13 mouse cellular contexts compared by ENCODE assay signal in the genomic region with DNA sequence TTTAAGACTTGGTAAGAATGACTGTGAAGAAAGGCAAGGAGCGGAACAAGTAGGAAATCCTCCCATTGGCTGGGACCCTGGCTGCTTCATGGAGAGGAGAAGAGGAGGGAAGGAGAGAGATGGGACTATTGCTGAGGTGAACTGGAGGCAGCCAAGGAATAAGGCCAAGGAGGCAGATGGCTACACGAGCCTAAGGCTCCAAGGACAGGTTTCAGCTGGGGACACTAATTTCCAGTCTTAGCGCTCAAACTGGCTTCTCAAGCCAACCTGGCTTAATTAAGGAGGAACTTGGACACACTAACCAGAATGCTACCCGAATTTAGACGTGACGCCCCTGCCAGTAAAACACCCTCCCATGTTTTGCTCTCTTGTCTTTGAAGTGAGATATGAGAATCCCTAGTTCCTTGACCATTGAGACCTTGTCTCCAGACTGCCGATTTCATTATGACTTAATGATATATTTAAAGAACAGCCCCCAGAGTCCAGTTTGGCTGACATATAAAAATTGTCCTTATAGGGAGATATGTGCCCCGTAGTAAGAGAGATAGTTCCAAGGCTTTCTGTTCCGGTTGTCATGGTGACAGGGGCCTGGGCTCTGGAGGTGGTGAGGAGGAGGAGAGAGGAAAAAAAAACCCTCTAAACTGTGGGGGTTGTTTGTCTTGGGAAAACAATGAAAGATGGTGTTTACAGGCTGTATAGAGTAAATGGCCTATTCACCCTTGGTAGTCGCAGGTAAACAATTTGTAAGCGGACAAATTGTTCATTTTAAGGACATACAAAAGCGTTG. TPM values are rescaled to one million over a fixed set of nuclear protein-coding genes. Genes with fewer than 3 reads are reported as not detected.
DNase-seq lines count a peak whose midpoint lies in the region; ATAC-seq lines count a peak whose summit lies in the region.
"Had no signal": no experiment of that assay in that cellular context is flagged by ENCODE, and none has a peak within 500 bp of the region (broad histone marks: within the 10 kb centered on the region; RNA-seq: fewer than 3 reads in every experiment).

No protein-coding gene starts in this region.

- no peak overlapping the region for H3K4me3 ChIP-seq in kidney, embryonic 14.5 days (ENCODE audit: low read length)
- H3K4me3 ChIP-seq: neural tube, embryonic 15.5 days had no signal

- no peaks in the 10 kb centered on the region; the same call in 1 of the 2 replicates for H3K9me3 ChIP-seq in kidney, embryonic 14.5 days (ENCODE audit: control insufficient read depth, low read length)
- H3K9me3 ChIP-seq: G1E; neural tube, embryonic 15.5 days had no signal

- 0 out of 2 replicates have a peak, but pooled peaks have one; percentile 49 for ATAC-seq in cerebellum, adult (ENCODE audit: insufficient number of reproducible peaks, low FRiP score, low TSS enrichment)
- ATAC-seq in kidney, embryonic 14.5 days (ENCODE audit: low FRiP score, low TSS enrichment), result no peak
- ATAC-seq: lung, postnatal 0 days had no signal

- no peak overlapping the region for H3K9ac ChIP-seq in kidney, embryonic 14.5 days (ENCODE audit: low read depth, low read length)
- H3K9ac ChIP-seq: neural tube, embryonic 15.5 days had no signal

- H3K27me3 ChIP-seq in kidney, embryonic 14.5 days (ENCODE audit: control insufficient read depth, insufficient read depth, low read length), result no peaks in the 10 kb centered on the region
- H3K27me3 ChIP-seq: neural tube, embryonic 15.5 days had no signal

- 0 out of 2 replicates have a peak, but pooled peaks cover 4% of the 10 kb centered on the region for H3K4me1 ChIP-seq in kidney, embryonic 14.5 days (ENCODE audit: control insufficient read depth, insufficient read depth, low read length)

- DNase-seq in cerebellum, postnatal 4 days (ENCODE audit: low spot score in 2 of 2), result no peak
- DNase-seq in right cerebral cortex, adult 2 months (ENCODE audit: low spot score in 2 of 2), result peak; percentile 54 to 60
- DNase-seq in right cerebral cortex, postnatal 4 days, result no peak
- peak; percentile 48 for DNase-seq in layer of hippocampus, adult 9-11 months
- DNase-seq in retina, embryonic 14.5 days (ENCODE audit: low spot score), result no peak
- DNase-seq in urinary bladder, postnatal 36 days (ENCODE audit: low spot score in 2 of 2), result no peak
- DNase-seq: kidney, adult 11 months; liver had no signal

- H3K27ac ChIP-seq in kidney, embryonic 14.5 days (ENCODE audit: low read depth, low read length), result no peak overlapping the region
- H3K27ac ChIP-seq: neural tube, embryonic 15.5 days had no signal

- WGBS in kidney, embryonic 14.5 days, result 71% methylated on average over 12 of the region's 12 CpGs

- no peaks in the 10 kb centered on the region for H3K36me3 ChIP-seq in kidney, embryonic 14.5 days (ENCODE audit: control insufficient read depth, insufficient read depth, low read length)
- H3K36me3 ChIP-seq: G1E; neural tube, embryonic 15.5 days had no signal

- no peak overlapping the region for H3K4me2 ChIP-seq in kidney, embryonic 14.5 days (replicated peaks; ENCODE audit: low read depth, low read length)
- H3K4me2 ChIP-seq: neural tube, embryonic 15.5 days had no signal

RNA-seq across cellular contexts. Expression of a gene that starts 48.3 kb away (rescaled TPM):
- polyA plus RNA-seq in kidney, embryonic 14.5 days (2014; fragmentation: Nextera tagmentation; extraction: Ambion mirVana), result 29.6 and 44.5 TPM in 2 replicates

Comparison
In these comparisons a context has a peak if more than half of its experiments do, and no peak if none do; other contexts are left out.
1. DNase-seq: peak in right cerebral cortex, adult 2 months (2 of 2) and layer of hippocampus, adult 9-11 months (single experiment); none in cerebellum, postnatal 4 days (0 of 2), right cerebral cortex, postnatal 4 days (single experiment), retina, embryonic 14.5 days (single experiment) and urinary bladder, postnatal 36 days (0 of 2).